Mouse (Mus musculus) erythroblast, embryonic 14.5 days (primary cell): ENCODE data around the gene Pax5.

ENCODE experiments used
- GATA1 ChIP-seq: IDR thresholded peaks from 2 replicates; pipeline ENCODE4 v1.6.1; 2012; ENCODE audit warnings: low read length, inconsistent platforms, mixed read lengths
- TAL1 ChIP-seq: IDR thresholded peaks from 3 replicates; pipeline ENCODE4 v1.6.1; 2012; ENCODE audit warnings: low read length, inconsistent platforms, mixed read lengths

DNA sequence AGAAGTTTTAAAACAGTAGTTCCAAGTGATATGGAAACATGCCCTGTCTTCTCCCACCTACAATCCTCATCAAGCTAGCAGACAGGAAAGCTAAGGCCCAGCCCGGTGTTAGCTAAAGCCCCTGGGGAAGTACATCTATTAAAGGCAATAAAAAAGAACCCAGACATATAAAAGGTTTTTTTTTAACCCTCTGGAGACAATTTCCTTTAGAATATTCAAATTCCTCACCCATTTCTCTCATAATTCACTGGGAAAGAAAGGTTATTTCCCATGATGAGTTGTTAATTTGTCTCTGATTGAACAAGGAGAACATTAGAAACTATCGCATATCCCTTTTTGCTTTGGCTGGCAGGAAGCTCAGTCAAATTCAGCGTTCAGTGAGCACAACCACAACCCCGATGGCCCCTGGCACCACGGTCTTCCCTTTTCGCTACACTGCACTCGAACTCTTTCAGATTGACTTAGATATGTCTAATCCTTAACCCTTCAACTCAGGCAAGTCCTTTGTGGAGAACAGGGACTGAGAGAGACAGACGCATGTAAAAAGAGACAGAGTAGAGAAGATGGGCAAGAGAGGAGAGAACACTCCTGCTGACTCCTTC, 96.1 kb downstream of the Pax5 start:
- no peak for TF ChIP-seq TAL1
- TF ChIP-seq GATA1, result no peak
